Mouse (Mus musculus): ENCODE data around the gene Mib2. TPM values are rescaled to one million over a fixed set of nuclear protein-coding genes. Genes with fewer than 3 reads are reported as not detected.

The Mib2 gene
- total and polyA plus RNA-seq, 2 experiments from 2014 or later, result 40.6 to 127 TPM

DNA sequence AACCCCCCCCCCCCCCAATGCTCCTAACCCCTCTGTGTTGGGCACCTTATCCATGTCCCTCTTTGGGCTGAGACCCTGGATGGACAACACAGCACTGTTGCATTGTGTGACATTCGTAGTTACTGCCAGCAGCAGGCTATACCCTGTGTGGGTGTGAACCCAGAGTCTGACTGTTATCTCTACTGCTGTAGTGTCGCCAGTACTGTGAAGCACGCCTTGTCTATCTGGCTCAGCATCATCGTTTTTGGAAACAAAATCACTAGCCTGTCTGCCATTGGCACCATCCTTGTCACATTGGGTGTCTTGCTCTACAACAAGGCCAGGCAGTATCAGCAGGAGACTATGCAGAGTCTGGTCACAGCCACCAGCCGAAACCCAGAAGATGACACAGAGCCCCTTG, 50.7 kb downstream of the Mib2 start:
- ATAC-seq, result no peak
- Histone ChIP-seq H3K4me1 (ENCODE audit: insufficient read depth, low read length) (no peaks in the 10 kb centered on the region), H3K4me3 (ENCODE audit: low read length) (no peak overlapping the region), H3K27ac (no peak overlapping the region), H3K9me3 (ENCODE audit: low read length) (no peaks in the 10 kb centered on the region), H3K9ac (replicated peaks; ENCODE audit: low read length) (no peak overlapping the region), H3K36me3 (ENCODE audit: insufficient read depth, low read length) (peaks cover 64% of the 10 kb centered on the region), H3K4me2 (ENCODE audit: low read depth, low read length) (no peak overlapping the region), H3K27me3 (ENCODE audit: insufficient read depth, low read length) (no peaks in the 10 kb centered on the region)
- no peak for DNase-seq (ENCODE audit: low spot score)
- no peak for TF ChIP-seq CTCF (IDR thresholded peaks at IDR 0.05; ENCODE audit: low read depth)
- WGBS, result 92% methylated on average over 5 of the region's 5 CpGs

DNA sequence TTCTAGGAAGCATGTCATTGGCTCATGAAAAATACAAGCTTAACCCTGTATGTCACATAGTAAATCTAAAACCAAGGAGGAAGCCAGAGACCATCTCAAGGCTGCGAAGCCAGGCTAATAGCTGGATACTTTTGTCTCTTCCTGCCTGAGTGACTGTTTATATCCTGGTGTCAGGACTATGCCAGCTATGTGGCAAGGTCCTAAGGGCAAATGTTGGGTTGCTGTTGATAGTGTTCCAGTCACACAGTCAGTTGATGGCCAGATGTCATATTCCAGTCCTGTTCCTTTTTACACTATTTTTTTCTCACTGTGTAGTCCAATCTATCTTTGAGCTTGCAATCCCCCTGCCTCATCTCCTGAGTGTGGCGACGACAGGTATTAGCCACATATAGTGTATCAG, 55.7 kb downstream of the Mib2 start:
- H3K27ac ChIP-seq, result no peak overlapping the region
- H3K4me2 ChIP-seq (ENCODE audit: low read depth, low read length), result no peak overlapping the region
- ATAC-seq, result no peak
- H3K9me3 ChIP-seq (ENCODE audit: low read length), result no peaks in the 10 kb centered on the region
- no peak for TF ChIP-seq CTCF (IDR thresholded peaks at IDR 0.05; ENCODE audit: low read depth)
- H3K27me3 ChIP-seq (ENCODE audit: insufficient read depth, low read length), result no peaks in the 10 kb centered on the region
- H3K4me3 ChIP-seq (ENCODE audit: low read length), result no peak overlapping the region
- no peak for DNase-seq (ENCODE audit: low spot score)
- 96% methylated on average over 3 of the region's 3 CpGs for WGBS
- no peaks in the 10 kb centered on the region for H3K4me1 ChIP-seq (ENCODE audit: insufficient read depth, low read length)
- no peak overlapping the region for H3K9ac ChIP-seq (replicated peaks; ENCODE audit: low read length)
- peaks cover 64% of the 10 kb centered on the region for H3K36me3 ChIP-seq (ENCODE audit: insufficient read depth, low read length)

DNA sequence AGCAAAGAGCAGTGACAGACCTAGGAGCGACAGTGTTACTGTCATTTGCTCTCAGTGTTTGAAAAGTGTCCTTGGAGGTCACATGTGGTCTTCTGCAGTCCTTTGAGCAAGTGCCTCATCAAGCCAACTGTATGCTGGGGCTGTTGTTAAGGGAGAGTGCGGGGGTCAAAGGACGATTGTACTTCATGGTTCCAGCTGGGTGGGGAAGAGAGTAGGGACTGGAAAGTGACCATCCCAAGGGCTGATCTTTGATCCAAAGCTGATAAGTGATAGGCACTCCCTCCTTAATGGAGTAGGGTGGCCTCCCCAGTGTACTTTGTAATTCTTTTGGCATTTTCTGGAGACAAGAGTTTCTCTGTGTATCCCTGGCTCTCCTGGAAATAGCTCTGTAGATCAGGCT, 57.1 kb downstream of the Mib2 start:
- WGBS, result 90% methylated on average over 3 of the region's 3 CpGs
- Histone ChIP-seq H3K27ac (no peak overlapping the region), H3K4me1 (ENCODE audit: insufficient read depth, low read length) (no peaks in the 10 kb centered on the region), H3K36me3 (ENCODE audit: insufficient read depth, low read length) (peaks cover 51% of the 10 kb centered on the region), H3K9me3 (ENCODE audit: low read length) (no peaks in the 10 kb centered on the region), H3K9ac (replicated peaks; ENCODE audit: low read length) (no peak overlapping the region), H3K4me2 (ENCODE audit: low read depth, low read length) (no peak overlapping the region), H3K4me3 (ENCODE audit: low read length) (no peak overlapping the region), H3K27me3 (ENCODE audit: insufficient read depth, low read length) (no peaks in the 10 kb centered on the region)
- no peak for ATAC-seq
- DNase-seq (ENCODE audit: low spot score), result no peak
- no peak for TF ChIP-seq CTCF (IDR thresholded peaks at IDR 0.05; ENCODE audit: low read depth)

DNA sequence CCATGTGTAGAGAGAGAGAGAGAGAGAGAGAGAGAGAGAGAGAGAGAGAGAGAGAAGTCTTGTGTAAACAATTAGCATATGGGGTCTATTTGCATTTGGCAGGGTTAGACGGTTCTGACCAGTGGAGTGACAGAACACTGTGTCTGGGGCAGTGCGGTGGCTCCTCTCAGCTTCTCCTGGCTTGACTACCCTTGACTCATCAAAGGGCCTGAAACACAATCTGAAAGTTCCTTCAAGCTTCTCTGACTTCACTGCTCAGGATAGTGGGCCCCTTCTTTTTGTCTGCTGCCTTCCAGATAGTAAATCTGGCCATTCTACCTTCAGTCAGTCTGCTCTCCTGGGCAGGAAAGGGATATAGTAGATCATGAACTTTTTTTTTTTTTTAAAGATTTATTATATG, 62.2 kb downstream of the Mib2 start:
- H3K27ac ChIP-seq, result no peak overlapping the region
- no peak for TF ChIP-seq CTCF (IDR thresholded peaks at IDR 0.05; ENCODE audit: low read depth)
- no peaks in the 10 kb centered on the region for H3K27me3 ChIP-seq (ENCODE audit: insufficient read depth, low read length)
- peaks cover 12% of the 10 kb centered on the region for H3K36me3 ChIP-seq (ENCODE audit: insufficient read depth, low read length)
- no peak overlapping the region for H3K4me3 ChIP-seq (ENCODE audit: low read length)
- no peaks in the 10 kb centered on the region for H3K9me3 ChIP-seq (ENCODE audit: low read length)
- H3K4me2 ChIP-seq (ENCODE audit: low read depth, low read length), result no peak overlapping the region
- 0 out of 2 replicates have a peak, but pooled peaks cover 4% of the 10 kb centered on the region for H3K4me1 ChIP-seq (ENCODE audit: insufficient read depth, low read length)
- ATAC-seq, result no peak
- no peak for DNase-seq (ENCODE audit: low spot score)
- H3K9ac ChIP-seq (replicated peaks; ENCODE audit: low read length), result no peak overlapping the region
- WGBS, result 72% methylated on average over 2 of the region's 2 CpGs

DNA sequence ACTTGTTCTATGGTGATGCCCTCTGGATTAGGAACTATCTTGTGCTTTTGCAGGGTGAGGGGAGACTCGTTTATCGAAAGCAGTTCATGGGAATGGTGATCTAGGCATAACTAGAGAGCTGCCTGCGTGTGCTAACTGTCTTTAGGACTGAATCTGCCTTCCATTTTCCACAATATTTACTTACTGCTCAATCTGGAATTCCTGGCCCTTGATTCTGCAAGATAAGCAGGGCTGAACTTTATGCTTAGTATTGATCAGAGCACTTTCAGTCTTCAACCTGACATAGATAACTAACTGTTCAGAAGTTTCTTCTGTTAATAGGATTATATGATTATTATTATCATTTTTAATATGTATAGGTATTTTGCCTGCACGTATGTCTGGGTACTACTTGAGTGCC, 63.9 kb downstream of the Mib2 start:
- 92% methylated on average over 4 of the region's 4 CpGs for WGBS
- H3K36me3 ChIP-seq (ENCODE audit: insufficient read depth, low read length), result peaks cover 3% of the 10 kb centered on the region
- no peak for TF ChIP-seq CTCF (IDR thresholded peaks at IDR 0.05; ENCODE audit: low read depth)
- no peak for ATAC-seq
- 0 out of 2 replicates have a peak, but pooled peaks cover 4% of the 10 kb centered on the region for H3K4me1 ChIP-seq (ENCODE audit: insufficient read depth, low read length)
- no peaks in the 10 kb centered on the region for H3K27me3 ChIP-seq (ENCODE audit: insufficient read depth, low read length)
- no peak overlapping the region for H3K9ac ChIP-seq (replicated peaks; ENCODE audit: low read length)
- no peak for DNase-seq (ENCODE audit: low spot score)
- H3K4me3 ChIP-seq (ENCODE audit: low read length), result no peak overlapping the region
- no peak overlapping the region for H3K27ac ChIP-seq
- H3K9me3 ChIP-seq (ENCODE audit: low read length), result no peaks in the 10 kb centered on the region
- no peak overlapping the region for H3K4me2 ChIP-seq (ENCODE audit: low read depth, low read length)

Other genes with a start within 250 kb of the Mib2 start
- gene Tmem52, start 200.1 kb downstream of the Mib2 start, total RNA-seq (2014; rRNA removed), result 0.61 and 3.7 TPM in 2 replicates
- gene Tmem52, start 200.1 kb downstream of the Mib2 start, polyA plus RNA-seq (2015; fragmentation: Nextera tagmentation; extraction: Ambion mirVana), result 0.46 and 0.74 TPM in 2 replicates
- gene Gnb1, start 177.8 kb downstream of the Mib2 start, total RNA-seq (2014; rRNA removed), result 363 and 456 TPM in 2 replicates
- 1,192 and 1,230 TPM in 2 replicates for gene Gnb1, start 177.8 kb downstream of the Mib2 start, polyA plus RNA-seq (2015; fragmentation: Nextera tagmentation; extraction: Ambion mirVana)
- gene Nadk, start 106.8 kb downstream of the Mib2 start, total RNA-seq (2014; rRNA removed), result 98.6 and 108 TPM in 2 replicates
- 57.5 and 59.6 TPM in 2 replicates for gene Nadk, start 106.8 kb downstream of the Mib2 start, polyA plus RNA-seq (2015; fragmentation: Nextera tagmentation; extraction: Ambion mirVana)
- gene Slc35e2, start 67.8 kb downstream of the Mib2 start, total RNA-seq (2014; rRNA removed), result 72.0 and 77.2 TPM in 2 replicates
- gene Slc35e2, start 67.8 kb downstream of the Mib2 start, polyA plus RNA-seq (2015; fragmentation: Nextera tagmentation; extraction: Ambion mirVana), result 11.1 and 13.2 TPM in 2 replicates
- gene Cdk11b, start 44.3 kb downstream of the Mib2 start, total RNA-seq (2014; rRNA removed), result 16.5 and 21.4 TPM in 2 replicates
- gene Cdk11b, start 44.3 kb downstream of the Mib2 start, polyA plus RNA-seq (2015; fragmentation: Nextera tagmentation; extraction: Ambion mirVana), result 65.5 and 74.3 TPM in 2 replicates
- not detected in 2 replicates for gene Gm10563, start 23.8 kb downstream of the Mib2 start, total RNA-seq (2014; rRNA removed)
- not detected in 2 replicates for gene Gm10563, start 23.8 kb downstream of the Mib2 start, polyA plus RNA-seq (2015; fragmentation: Nextera tagmentation; extraction: Ambion mirVana)
- gene Mmp23, start 15.8 kb downstream of the Mib2 start, total RNA-seq (2014; rRNA removed), result 6.1 and 13.5 TPM in 2 replicates
- 4.2 and 5.7 TPM in 2 replicates for gene Mmp23, start 15.8 kb downstream of the Mib2 start, polyA plus RNA-seq (2015; fragmentation: Nextera tagmentation; extraction: Ambion mirVana)
- 50.5 and 52.0 TPM in 2 replicates for gene Fndc10, start 25.1 kb upstream of the Mib2 start, total RNA-seq (2014; rRNA removed)
- 26.0 and 26.5 TPM in 2 replicates for gene Fndc10, start 25.1 kb upstream of the Mib2 start, polyA plus RNA-seq (2015; fragmentation: Nextera tagmentation; extraction: Ambion mirVana)
- gene Ssu72, start 35.6 kb upstream of the Mib2 start, total RNA-seq (2014; rRNA removed), result 110 and 117 TPM in 2 replicates
- 165 and 169 TPM in 2 replicates for gene Ssu72, start 35.6 kb upstream of the Mib2 start, polyA plus RNA-seq (2015; fragmentation: Nextera tagmentation; extraction: Ambion mirVana)
- 73.3 and 82.2 TPM in 2 replicates for gene Tmem240, start 65.6 kb upstream of the Mib2 start, total RNA-seq (2014; rRNA removed)
- 31.0 and 33.6 TPM in 2 replicates for gene Tmem240, start 65.6 kb upstream of the Mib2 start, polyA plus RNA-seq (2015; fragmentation: Nextera tagmentation; extraction: Ambion mirVana)
- 65.7 and 83.4 TPM in 2 replicates for gene Atad3a, start 91.9 kb upstream of the Mib2 start, total RNA-seq (2014; rRNA removed)
- 68.8 and 72.2 TPM in 2 replicates for gene Atad3a, start 91.9 kb upstream of the Mib2 start, polyA plus RNA-seq (2015; fragmentation: Nextera tagmentation; extraction: Ambion mirVana)
- 43.3 and 55.5 TPM in 2 replicates for gene Vwa1, start 105.5 kb upstream of the Mib2 start, total RNA-seq (2014; rRNA removed)
- 27.8 and 29.4 TPM in 2 replicates for gene Vwa1, start 105.5 kb upstream of the Mib2 start, polyA plus RNA-seq (2015; fragmentation: Nextera tagmentation; extraction: Ambion mirVana)
- 0.86 and 2.3 TPM in 2 replicates for gene Tmem88b, start 116.7 kb upstream of the Mib2 start, total RNA-seq (2014; rRNA removed)
- 1.0 and 1.2 TPM in 2 replicates for gene Tmem88b, start 116.7 kb upstream of the Mib2 start, polyA plus RNA-seq (2015; fragmentation: Nextera tagmentation; extraction: Ambion mirVana)
- not detected in 2 replicates for gene Ankrd65, start 121.2 kb upstream of the Mib2 start, total RNA-seq (2014; rRNA removed)
- gene Ankrd65, start 121.2 kb upstream of the Mib2 start, polyA plus RNA-seq (2015; fragmentation: Nextera tagmentation; extraction: Ambion mirVana), result not detected in 2 replicates
- gene Mrpl20, start 133.7 kb upstream of the Mib2 start, total RNA-seq (2014; rRNA removed), result 75.4 and 87.5 TPM in 2 replicates
- 303 and 310 TPM in 2 replicates for gene Mrpl20, start 133.7 kb upstream of the Mib2 start, polyA plus RNA-seq (2015; fragmentation: Nextera tagmentation; extraction: Ambion mirVana)
- 57.6 and 80.2 TPM in 2 replicates for gene Ccnl2, start 143.3 kb upstream of the Mib2 start, total RNA-seq (2014; rRNA removed)
- gene Ccnl2, start 143.3 kb upstream of the Mib2 start, polyA plus RNA-seq (2015; fragmentation: Nextera tagmentation; extraction: Ambion mirVana), result 82.6 and 90.6 TPM in 2 replicates
- 110 and 143 TPM in 2 replicates for gene Aurkaip1, start 162.1 kb upstream of the Mib2 start, total RNA-seq (2014; rRNA removed)
- 162 and 175 TPM in 2 replicates for gene Aurkaip1, start 162.1 kb upstream of the Mib2 start, polyA plus RNA-seq (2015; fragmentation: Nextera tagmentation; extraction: Ambion mirVana)
- gene Mxra8, start 170.5 kb upstream of the Mib2 start, total RNA-seq (2014; rRNA removed), result 45.8 and 58.9 TPM in 2 replicates
- 39.4 and 41.6 TPM in 2 replicates for gene Mxra8, start 170.5 kb upstream of the Mib2 start, polyA plus RNA-seq (2015; fragmentation: Nextera tagmentation; extraction: Ambion mirVana)
- gene Dvl1, start 178.2 kb upstream of the Mib2 start, total RNA-seq (2014; rRNA removed), result 141 and 166 TPM in 2 replicates
- gene Dvl1, start 178.2 kb upstream of the Mib2 start, polyA plus RNA-seq (2015; fragmentation: Nextera tagmentation; extraction: Ambion mirVana), result 16.0 and 16.4 TPM in 2 replicates
- 0.04 and 1.5 TPM in 2 replicates for gene Tas1r3, start 194.2 kb upstream of the Mib2 start, total RNA-seq (2014; rRNA removed)
- 0.13 and 0.23 TPM in 2 replicates for gene Tas1r3, start 194.2 kb upstream of the Mib2 start, polyA plus RNA-seq (2015; fragmentation: Nextera tagmentation; extraction: Ambion mirVana)
- gene Cptp, start 200.2 kb upstream of the Mib2 start, total RNA-seq (2014; rRNA removed), result 31.3 and 41.8 TPM in 2 replicates
- gene Cptp, start 200.2 kb upstream of the Mib2 start, polyA plus RNA-seq (2015; fragmentation: Nextera tagmentation; extraction: Ambion mirVana), result 26.8 and 27.9 TPM in 2 replicates
- 51.3 and 52.1 TPM in 2 replicates for gene Ints11, start 200.3 kb upstream of the Mib2 start, total RNA-seq (2014; rRNA removed)
- 49.9 and 52.4 TPM in 2 replicates for gene Ints11, start 200.3 kb upstream of the Mib2 start, polyA plus RNA-seq (2015; fragmentation: Nextera tagmentation; extraction: Ambion mirVana)
- 73.6 and 109 TPM in 2 replicates for gene Pusl1, start 222.6 kb upstream of the Mib2 start, total RNA-seq (2014; rRNA removed)
- gene Pusl1, start 222.6 kb upstream of the Mib2 start, polyA plus RNA-seq (2015; fragmentation: Nextera tagmentation; extraction: Ambion mirVana), result 58.8 and 59.6 TPM in 2 replicates
- 69.5 and 93.5 TPM in 2 replicates for gene Acap3, start 222.6 kb upstream of the Mib2 start, total RNA-seq (2014; rRNA removed)
- gene Acap3, start 222.6 kb upstream of the Mib2 start, polyA plus RNA-seq (2015; fragmentation: Nextera tagmentation; extraction: Ambion mirVana), result 52.2 and 56.4 TPM in 2 replicates

Data from hindbrain, postnatal 0 days (tissue).